Mouse (Mus musculus) MEL (cell line): ENCODE results near the gene Olfr10. TPM values are rescaled to one million over a fixed set of nuclear protein-coding genes. Genes with fewer than 3 reads are reported as not detected.
"Not testable (repeated sequence)": the region's sequence is repeated elsewhere in the genome, so short reads cannot be mapped to it uniquely, and the experiment has no call there.

ENCODE experiments used
- DNase-seq: peaks from one replicate; pipeline ENCODE4 v3.0.0; 2011; ENCODE audit warnings: low read depth, low spot score
- H3K27ac ChIP-seq: 2 replicates; pipeline ENCODE4 v1.5.1; 2012; ENCODE audit warnings: low read depth, mild to moderate bottlenecking, control low read depth, low read length, moderate library complexity; ENCODE audit not compliant: control insufficient read depth
- H3K27me3 ChIP-seq, 2 experiments: fragments of 150-350 bp in 1 of 2; sonication (generic) in 1 of 2; 2 replicates each; pipeline ENCODE4 v1.6.1; 2012; ENCODE audit warnings: low read length in 2 of 2, mild to moderate bottlenecking in 2 of 2, improper control_type of control experiment in 1 of 2, moderate library complexity in 1 of 2; ENCODE audit not compliant: insufficient read depth in 2 of 2, control insufficient read depth in 1 of 2
- H3K36me3 ChIP-seq, 2 experiments: 2 replicates each; pipeline ENCODE4 v1.6.1; 2012 to 2014; ENCODE audit warnings: low read length in 2 of 2, improper control_type of control experiment in 1 of 2, inconsistent platforms in 1 of 2, mild to moderate bottlenecking in 1 of 2; ENCODE audit not compliant: insufficient read depth in 2 of 2, control insufficient read depth in 1 of 2
- H3K4me1 ChIP-seq, 2 experiments: fragments of 150-350 bp in 1 of 2; sonication (generic) in 1 of 2; 2 replicates each; pipeline ENCODE4 v1.6.1; 2012; ENCODE audit warnings: low read length in 2 of 2, improper control_type of control experiment in 1 of 2, mild to moderate bottlenecking in 1 of 2; ENCODE audit not compliant: insufficient read depth in 2 of 2, control insufficient read depth in 1 of 2
- H3K4me3 ChIP-seq, 2 experiments: fragments of 150-350 bp in 1 of 2; sonication (generic) in 1 of 2; 2 replicates each; pipeline ENCODE4 v1.5.1; 2012; ENCODE audit warnings: low read depth in 2 of 2, low read length in 2 of 2, mild to moderate bottlenecking in 2 of 2, moderate library complexity in 2 of 2, control low read depth in 1 of 2, improper control_type of control experiment in 1 of 2; ENCODE audit not compliant: control insufficient read depth in 1 of 2, insufficient read depth in 1 of 2
- H3K79me2 ChIP-seq: 2 replicates; pipeline ENCODE4 v1.6.1; 2012; ENCODE audit warnings: mild to moderate bottlenecking, low read length, moderate library complexity; ENCODE audit not compliant: control insufficient read depth, poor library complexity, insufficient read depth
- H3K9ac ChIP-seq: 2 replicates; pipeline ENCODE4 v1.6.1; 2012; ENCODE audit warnings: low read depth, mild to moderate bottlenecking, control low read depth, low read length, moderate library complexity; ENCODE audit not compliant: control insufficient read depth, poor library complexity, severe bottlenecking
- H3K9me3 ChIP-seq: fragments of 150-350 bp; sonication (generic); replicated peaks from 2 replicates; pipeline ENCODE4 v1.6.1; 2012; ENCODE audit warnings: mild to moderate bottlenecking, low read length, improper control_type of control experiment, moderate library complexity; ENCODE audit not compliant: insufficient read depth
- CHD2 ChIP-seq: IDR thresholded peaks from 2 replicates; pipeline ENCODE4 v1.6.1; 2011; ENCODE audit warnings: low read length, improper control_type of control experiment
- CTCF ChIP-seq, 3 experiments: IDR thresholded peaks in 2 of 3; conservative IDR thresholded peaks in 1 of 3; 2 replicates each; pipeline ENCODE4 v1.5.1; 2011 to 2012; ENCODE audit warnings: low read length in 3 of 3, low read depth in 2 of 3, mild to moderate bottlenecking in 2 of 3, improper control_type of control experiment in 1 of 3, inconsistent platforms in 1 of 3, mixed read lengths in 1 of 3, moderate library complexity in 1 of 3; ENCODE audit not compliant: control insufficient read depth in 1 of 3, insufficient read depth in 1 of 3, poor library complexity in 1 of 3, severe bottlenecking in 1 of 3
- ELF1 ChIP-seq: IDR thresholded peaks from 2 replicates; pipeline ENCODE4 v1.6.1; 2014; ENCODE audit warnings: low read depth, mild to moderate bottlenecking, inconsistent platforms, low read length, improper control_type of control experiment, moderate library complexity
- ETS1 ChIP-seq: IDR thresholded peaks from 2 replicates; pipeline ENCODE4 v1.6.1; 2012; ENCODE audit warnings: low read depth, mild to moderate bottlenecking, inconsistent platforms, low read length, improper control_type of control experiment, moderate library complexity
- GATA1 ChIP-seq: IDR thresholded peaks from 2 replicates; pipeline ENCODE4 v1.6.1; 2011; ENCODE audit warnings: low read depth, low read length, improper control_type of control experiment
- JUND ChIP-seq: IDR thresholded peaks from 2 replicates; pipeline ENCODE4 v1.6.1; 2011; ENCODE audit warnings: low read depth, mild to moderate bottlenecking, improper control_type of control experiment, low read length
- MAZ ChIP-seq: IDR thresholded peaks from 2 replicates; pipeline ENCODE4 v1.6.1; 2012; ENCODE audit warnings: low read depth, mild to moderate bottlenecking, inconsistent platforms, low read length, improper control_type of control experiment
- MYC ChIP-seq: IDR thresholded peaks from 2 replicates; pipeline ENCODE4 v1.6.1; 2011; ENCODE audit warnings: low read depth, mild to moderate bottlenecking, low read length, improper control_type of control experiment, moderate library complexity
- NRF1 ChIP-seq: IDR thresholded peaks from 2 replicates; pipeline ENCODE4 v1.6.1; 2014; ENCODE audit warnings: low read depth, mild to moderate bottlenecking, inconsistent platforms, low read length, improper control_type of control experiment, moderate library complexity; ENCODE audit not compliant: poor library complexity, insufficient read depth, severe bottlenecking
- POLR2A ChIP-seq, 2 experiments: IDR thresholded peaks; 2 replicates each; pipeline ENCODE4 v1.6.1; 2011 to 2012; ENCODE audit warnings: low read length in 2 of 2, mild to moderate bottlenecking in 2 of 2, control low read depth in 1 of 2, improper control_type of control experiment in 1 of 2, low read depth in 1 of 2, moderate library complexity in 1 of 2; ENCODE audit not compliant: control insufficient read depth in 1 of 2, insufficient read depth in 1 of 2, poor library complexity in 1 of 2
- POLR2AphosphoS5 ChIP-seq: IDR thresholded peaks from 2 replicates; pipeline ENCODE4 v1.6.1; 2012; ENCODE audit warnings: low read depth, borderline replicate concordance, mild to moderate bottlenecking, inconsistent platforms, low read length, moderate library complexity, mixed read lengths
- RCOR1 ChIP-seq: IDR thresholded peaks from 2 replicates; pipeline ENCODE4 v1.6.1; 2012; ENCODE audit warnings: low read depth, mild to moderate bottlenecking, inconsistent platforms, low read length, improper control_type of control experiment
- TCF12 ChIP-seq: IDR thresholded peaks from 2 replicates; pipeline ENCODE4 v1.6.1; 2014; ENCODE audit warnings: low read depth, mild to moderate bottlenecking, inconsistent platforms, low read length, improper control_type of control experiment, moderate library complexity
- ZMIZ1 ChIP-seq: IDR thresholded peaks from 2 replicates; pipeline ENCODE4 v1.6.1; 2012; ENCODE audit warnings: low read depth, mild to moderate bottlenecking, inconsistent platforms, low read length, improper control_type of control experiment, moderate library complexity
- ZNF384 ChIP-seq: IDR thresholded peaks from 2 replicates; pipeline ENCODE4 v1.6.1; 2012; ENCODE audit warnings: low read depth, mild to moderate bottlenecking, inconsistent platforms, low read length, improper control_type of control experiment
- polyA plus RNA-seq, 2 experiments: library from polyadenylated mRNA; stranded (reverse) in 1 of 2; unstranded in 1 of 2; fragments of >175 nt in 1 of 2; fragments of >200 nt in 1 of 2; gene quantifications; 2 replicates each; pipeline versions ENCODE4 v1.2.1 to v1.2.4; 2012; ENCODE audit warnings: low replicate concordance in 2 of 2, low read depth in 1 of 2; ENCODE audit not compliant: insufficient read length in 2 of 2, insufficient read depth in 1 of 2, missing spikeins in 1 of 2
- total RNA-seq: library from RNA; depleted of rRNA; stranded (reverse); fragments of 300-350 nt; gene quantifications from 2 replicates; pipeline ENCODE4 v1.2.3, GENCODE M21; 2012

Olfr10 gene
- total and polyA plus RNA-seq, 3 experiments = not detected

DNA sequence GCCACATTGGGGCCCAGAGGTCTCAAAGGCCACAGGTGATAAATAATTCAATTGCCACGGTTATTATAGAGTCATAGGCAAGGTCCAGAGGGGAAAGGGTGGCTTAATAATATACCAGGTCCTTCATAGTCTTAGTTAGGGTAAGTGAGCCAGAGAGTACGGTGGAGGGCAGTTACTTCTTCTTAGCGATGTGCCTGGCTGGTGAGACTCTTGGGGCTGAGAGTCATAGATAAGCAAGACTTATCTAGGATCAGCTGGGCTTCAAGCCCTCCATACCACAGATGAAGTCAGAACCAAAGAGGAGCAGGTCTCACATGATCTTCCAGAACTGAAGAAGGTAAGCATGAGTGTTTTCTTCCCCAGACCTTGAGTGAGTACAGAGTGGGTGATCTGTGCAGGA is 26.3 kb upstream of the Olfr10 start, which contains the start of gene Olfr1393:
Gene Olfr1393 (plus strand): TSS at position 83 of the 400 bp plus-strand sequence.
- H3K4me3 ChIP-seq = no peak within 1 kb of the TSS
- H3K36me3 ChIP-seq = no peaks in the 10 kb centered on the region
- no peak for TF ChIP-seq MAZ
- TF ChIP-seq POLR2AphosphoS5 = no peak
- peak; percentile 44; the same call in 1 of the 2 replicates for TF ChIP-seq GATA1
- no peak for TF ChIP-seq CHD2
- 0 out of 2 replicates have a peak, but pooled peaks have one; percentile 47 for TF ChIP-seq ETS1
- H3K9me3 ChIP-seq = no peaks in the 10 kb centered on the region
- no peak within 1 kb of the TSS for H3K27ac ChIP-seq
- no peak for DNase-seq
- H3K9ac ChIP-seq = no peak within 1 kb of the TSS
- no peaks in the 10 kb centered on the region for H3K79me2 ChIP-seq
- H3K27me3 ChIP-seq = peaks cover 4 to 5% of the 10 kb centered on the region in 2 experiments; a peak in 3 of 4 replicates
- no peaks in the 10 kb centered on the region for H3K4me1 ChIP-seq

DNA sequence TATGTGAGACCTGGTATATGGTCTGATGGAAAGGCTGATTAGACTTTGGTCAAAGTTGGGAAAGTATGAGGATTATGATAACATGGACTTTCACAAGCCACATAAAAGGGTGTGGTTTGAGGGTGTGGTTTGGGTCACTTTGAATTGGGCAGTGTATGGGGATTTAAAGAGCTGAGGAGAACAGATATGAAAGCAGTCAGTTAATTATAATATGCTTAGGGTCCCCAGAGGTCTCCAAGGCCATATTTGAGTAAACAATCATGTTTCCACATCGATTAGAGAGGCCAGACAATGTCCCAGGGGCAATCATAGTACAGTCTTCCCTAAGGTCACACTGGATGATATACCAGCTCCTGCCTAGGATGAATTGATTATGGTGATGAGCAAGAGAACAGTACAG is 19.6 kb upstream of the Olfr10 start, which contains the start of gene Olfr1392:
Gene Olfr1392 (plus strand): TSS at position 301 of the 400 bp plus-strand sequence.
- not testable (repeated sequence) for H3K27me3 ChIP-seq, H3K4me1 ChIP-seq, DNase-seq, H3K36me3 ChIP-seq, H3K27ac ChIP-seq, H3K9ac ChIP-seq, H3K9me3 ChIP-seq, H3K79me2 ChIP-seq, H3K4me3 ChIP-seq

DNA sequence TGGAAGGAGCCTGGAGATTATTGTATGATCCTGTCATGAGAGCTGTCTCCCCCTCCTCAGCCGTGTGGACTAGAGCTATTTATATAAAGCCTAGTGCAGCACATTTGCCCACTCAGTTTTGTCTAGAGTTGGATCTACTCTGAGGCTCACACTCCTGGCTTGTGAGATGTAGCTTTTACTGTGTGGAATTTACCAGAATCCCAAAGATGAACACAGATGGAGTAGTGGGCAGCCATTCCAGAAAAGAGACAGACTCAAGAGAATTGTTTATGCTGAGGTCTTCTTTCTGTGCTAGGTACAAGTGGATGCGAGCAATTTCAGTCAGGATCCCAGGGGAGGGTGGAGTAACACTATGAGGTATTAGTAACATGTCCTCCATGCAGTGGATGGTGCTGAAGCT is 17.3 kb upstream of the Olfr10 start:
- Histone ChIP-seq H3K27me3 (peaks cover 8 to 13% of the 10 kb centered on the region in 2 experiments), H3K4me1 (no peaks in the 10 kb centered on the region), H3K9ac (no peak overlapping the region), H3K4me3 (no peak overlapping the region), H3K9me3 (no peaks in the 10 kb centered on the region), H3K36me3 (no peaks in the 10 kb centered on the region), H3K27ac (no peak overlapping the region), H3K79me2 (no peaks in the 10 kb centered on the region)
- no peak for TF ChIP-seq ZNF384
- TF ChIP-seq CTCF (IDR thresholded peaks at IDR 0.05 in 2 of 3, conservative IDR thresholded peaks at IDR 0.05 in 1 of 3; ENCODE audit: control insufficient read depth in 1 of 3, insufficient read depth in 1 of 3, low read depth in 2 of 3, low read length in 3 of 3, poor library complexity in 1 of 3, severe bottlenecking in 1 of 3) = no peak
- TF ChIP-seq JUND = no peak
- TF ChIP-seq TCF12 = no peak
- TF ChIP-seq ZMIZ1 = no peak
- no peak for TF ChIP-seq POLR2A (IDR thresholded peaks at IDR 0.05; ENCODE audit: control insufficient read depth in 1 of 2, insufficient read depth in 1 of 2, low read depth in 1 of 2, low read length in 2 of 2, poor library complexity in 1 of 2)
- TF ChIP-seq ELF1 = no peak
- no peak for TF ChIP-seq NRF1
- TF ChIP-seq RCOR1 = no peak
- TF ChIP-seq MYC = no peak
- DNase-seq = no peak
